Mouse (Mus musculus) midbrain, embryonic 13.5 days (tissue): Measurements from ENCODE around the gene Cnnm2. TPM values are rescaled to one million over a fixed set of nuclear protein-coding genes. Genes with fewer than 3 reads are reported as not detected.

ENCODE experiments used
- ATAC-seq: fragments of 200-750 bp; cut with Nextera tagmentation; 2 replicates; pipeline ENCODE4 v1.8.0; 2017; ENCODE audit warnings: mild to moderate bottlenecking, moderate TSS enrichment, moderate library complexity
- H3K27ac ChIP-seq: fragments of 300-500 bp; sonication (generic); 2 replicates; pipeline ENCODE4 v1.5.1; 2015; ENCODE audit warnings: inconsistent platforms, mild to moderate bottlenecking, moderate library complexity
- H3K27me3 ChIP-seq: fragments of 300-500 bp; sonication (generic); 2 replicates; pipeline ENCODE4 v1.6.1; 2015; ENCODE audit warnings: mild to moderate bottlenecking, inconsistent platforms
- H3K36me3 ChIP-seq: fragments of 300-500 bp; sonication (generic); 2 replicates; pipeline ENCODE4 v1.6.1; 2015; ENCODE audit warnings: mild to moderate bottlenecking, inconsistent platforms
- H3K4me1 ChIP-seq: fragments of 300-500 bp; sonication (generic); replicated peaks from 2 replicates; pipeline ENCODE4 v1.6.1; 2015; ENCODE audit warnings: inconsistent platforms
- H3K4me2 ChIP-seq: fragments of 300-500 bp; sonication (generic); replicated peaks from 2 replicates; pipeline ENCODE4 v1.6.1; 2015; ENCODE audit warnings: moderate library complexity, mild to moderate bottlenecking, inconsistent platforms
- H3K4me3 ChIP-seq: fragments of 300-500 bp; sonication (generic); replicated peaks from 2 replicates; pipeline ENCODE4 v1.5.1; 2015; ENCODE audit warnings: mild to moderate bottlenecking, inconsistent platforms
- H3K9ac ChIP-seq: fragments of 300-500 bp; sonication (generic); replicated peaks from 2 replicates; pipeline ENCODE4 v1.6.1; 2015; ENCODE audit warnings: mild to moderate bottlenecking, inconsistent platforms
- H3K9me3 ChIP-seq: fragments of 300-500 bp; sonication (generic); 2 replicates; pipeline ENCODE4 v1.6.1; 2016; ENCODE audit warnings: mild to moderate bottlenecking, inconsistent platforms
- WGBS: fragments of 180-500 bp; shearing (Covaris S2); methylation state at CpG from one replicate; pipeline ENCODE4 v1.1.7; 2015; 5-methylcytosine and 5-hydroxymethylcytosine counted together
- polyA plus RNA-seq: library from polyadenylated mRNA; unstranded; fragments of >200 nt; fragmentation: Nextera tagmentation; extraction: Ambion mirVana; gene quantifications from 2 replicates; pipeline ENCODE4 v1.2.1, GENCODE M21; 2015

Gene Cnnm2
- polyA plus RNA-seq, 1 experiment from 2014 or later = 7.5 TPM

GRCm38 (mm10) chr19:46920571-46920970 lies 159.2 kb downstream of the Cnnm2 start:
- Histone ChIP-seq H3K27me3 (no peaks in the 10 kb centered on the region), H3K36me3 (peaks cover 4% of the 10 kb centered on the region; the same call in 1 of the 2 replicates), H3K4me2 (no peak overlapping the region), H3K9me3 (no peaks in the 10 kb centered on the region), H3K4me1 (no peaks in the 10 kb centered on the region), H3K27ac (no peak overlapping the region), H3K4me3 (no peak overlapping the region), H3K9ac (no peak overlapping the region)
- 94% methylated on average over 6 of the region's 6 CpGs for WGBS
- no peak for ATAC-seq

- peaks cover under 1% of the 10 kb centered on the region; the same call in 1 of the 2 replicates for H3K36me3 ChIP-seq
- H3K4me1 ChIP-seq = peaks cover 3% of the 10 kb centered on the region; the same call in 1 of the 2 replicates
- no peak overlapping the region for H3K4me3 ChIP-seq
- no peaks in the 10 kb centered on the region for H3K9me3 ChIP-seq
- H3K9ac ChIP-seq = no peak overlapping the region
- no peak for ATAC-seq
- H3K27me3 ChIP-seq = no peaks in the 10 kb centered on the region
- WGBS = 57% methylated on average over 4 of the region's 4 CpGs
- no peak overlapping the region for H3K4me2 ChIP-seq
- no peak overlapping the region for H3K27ac ChIP-seq
These were observed 165.0 kb downstream of the Cnnm2 start for GRCm38 (mm10) chr19:46926357-46926756.

GRCm38 (mm10) chr19:46926951-46927350 lies 165.6 kb downstream of the Cnnm2 start:
- H3K36me3 ChIP-seq = no peaks in the 10 kb centered on the region
- no peak for ATAC-seq
- H3K9ac ChIP-seq = no peak overlapping the region
- no peaks in the 10 kb centered on the region for H3K9me3 ChIP-seq
- no peak overlapping the region for H3K4me3 ChIP-seq
- WGBS = 69% methylated on average over 5 of the region's 5 CpGs
- H3K4me1 ChIP-seq = peaks cover 3% of the 10 kb centered on the region; the same call in 1 of the 2 replicates
- no peak overlapping the region for H3K4me2 ChIP-seq
- H3K27ac ChIP-seq = no peak overlapping the region
- no peaks in the 10 kb centered on the region for H3K27me3 ChIP-seq

DNA sequence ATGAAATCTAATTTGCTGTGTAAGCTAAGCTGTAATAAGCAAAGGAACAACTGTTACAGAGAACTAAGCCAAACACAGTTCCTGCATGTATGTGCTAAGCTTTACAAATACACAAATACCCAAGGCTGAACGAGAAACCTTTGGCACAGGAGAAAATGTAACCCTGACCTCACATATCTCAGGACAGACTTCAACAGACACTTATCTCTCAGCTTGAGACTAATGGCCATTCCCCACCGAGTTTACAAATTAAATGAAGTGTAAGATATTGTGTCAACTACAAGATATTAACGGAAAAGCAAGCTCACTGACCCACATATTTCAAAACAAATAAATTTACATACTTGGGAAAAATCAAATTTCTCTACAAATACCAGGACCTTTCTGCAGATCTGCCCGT lies 166.7 kb downstream of the Cnnm2 start:
- Histone ChIP-seq H3K9me3 (no peaks in the 10 kb centered on the region), H3K27me3 (no peaks in the 10 kb centered on the region), H3K36me3 (no peaks in the 10 kb centered on the region), H3K4me1 (peaks cover 6% of the 10 kb centered on the region; the same call in 1 of the 2 replicates), H3K4me2 (no peak overlapping the region), H3K4me3 (no peak overlapping the region), H3K27ac (no peak overlapping the region), H3K9ac (no peak overlapping the region)
- WGBS = 75% methylated on average over 4 of the region's 4 CpGs
- ATAC-seq = no peak

DNA sequence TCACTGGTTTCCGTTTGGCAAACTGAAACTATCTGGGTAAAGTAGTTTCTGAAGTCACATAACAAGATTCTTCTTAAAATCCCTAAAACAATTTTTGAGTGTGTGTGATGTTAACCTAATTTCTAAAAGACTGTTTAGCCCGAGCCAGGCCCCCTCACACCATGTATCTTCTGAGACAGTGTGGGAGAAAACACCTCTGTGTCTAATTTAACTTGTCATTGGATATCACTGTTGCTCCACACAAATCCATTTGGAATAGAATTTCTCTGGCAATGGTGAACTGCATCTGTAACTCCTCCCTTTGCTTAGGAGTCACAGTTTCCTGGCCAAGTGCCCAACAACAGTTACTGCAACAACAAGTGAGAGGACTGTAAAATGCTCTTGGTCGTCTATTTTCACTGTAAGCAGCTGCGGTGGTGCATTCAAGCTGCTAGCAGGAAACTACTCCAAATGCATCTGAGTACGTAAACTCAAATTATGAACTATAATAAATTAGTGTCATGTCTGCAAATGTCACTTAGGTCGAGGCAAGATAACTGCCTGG lies 167.7 kb downstream of the Cnnm2 start:
- H3K4me3 ChIP-seq = no peak overlapping the region
- no peaks in the 10 kb centered on the region for H3K36me3 ChIP-seq
- H3K4me1 ChIP-seq = peaks cover 6% of the 10 kb centered on the region; the same call in 1 of the 2 replicates
- ATAC-seq = no peak
- H3K9me3 ChIP-seq = no peaks in the 10 kb centered on the region
- H3K9ac ChIP-seq = no peak overlapping the region
- H3K27ac ChIP-seq = no peak overlapping the region
- H3K4me2 ChIP-seq = no peak overlapping the region
- 84% methylated on average over 6 of the region's 6 CpGs for WGBS
- no peaks in the 10 kb centered on the region for H3K27me3 ChIP-seq

Other genes starting within 250 kb of the Cnnm2 start
- 226 and 238 TPM in 2 replicates for gene Arl3, start 188.4 kb upstream of the Cnnm2 start, polyA plus RNA-seq
- gene Sfxn2, start 188.2 kb upstream of the Cnnm2 start, polyA plus RNA-seq = 10.3 and 11.9 TPM in 2 replicates
- 38.9 and 41.9 TPM in 2 replicates for gene Wbp1l, start 162.5 kb upstream of the Cnnm2 start, polyA plus RNA-seq
- not detected in 2 replicates for gene Cyp17a1, start 88.4 kb upstream of the Cnnm2 start, polyA plus RNA-seq
- gene Borcs7, start 71.7 kb upstream of the Cnnm2 start, polyA plus RNA-seq = 20.1 and 22.3 TPM in 2 replicates
- 32.6 and 34.2 TPM in 2 replicates for gene As3mt, start 54.1 kb upstream of the Cnnm2 start, polyA plus RNA-seq